Mouse (Mus musculus): ENCODE measurements around the gene Isg20l2. TPM values are rescaled to one million over a fixed set of nuclear protein-coding genes. Genes with fewer than 3 reads are reported as not detected.

Gene Isg20l2
- polyA plus RNA-seq (2014; fragmentation: Illumina TruSeq; extraction: RNeasy Lipid Tissue Mini Kit (QIAGEN cat#74804); ENCODE audit: low read depth, low replicate concordance): 14.9 TPM

DNA sequence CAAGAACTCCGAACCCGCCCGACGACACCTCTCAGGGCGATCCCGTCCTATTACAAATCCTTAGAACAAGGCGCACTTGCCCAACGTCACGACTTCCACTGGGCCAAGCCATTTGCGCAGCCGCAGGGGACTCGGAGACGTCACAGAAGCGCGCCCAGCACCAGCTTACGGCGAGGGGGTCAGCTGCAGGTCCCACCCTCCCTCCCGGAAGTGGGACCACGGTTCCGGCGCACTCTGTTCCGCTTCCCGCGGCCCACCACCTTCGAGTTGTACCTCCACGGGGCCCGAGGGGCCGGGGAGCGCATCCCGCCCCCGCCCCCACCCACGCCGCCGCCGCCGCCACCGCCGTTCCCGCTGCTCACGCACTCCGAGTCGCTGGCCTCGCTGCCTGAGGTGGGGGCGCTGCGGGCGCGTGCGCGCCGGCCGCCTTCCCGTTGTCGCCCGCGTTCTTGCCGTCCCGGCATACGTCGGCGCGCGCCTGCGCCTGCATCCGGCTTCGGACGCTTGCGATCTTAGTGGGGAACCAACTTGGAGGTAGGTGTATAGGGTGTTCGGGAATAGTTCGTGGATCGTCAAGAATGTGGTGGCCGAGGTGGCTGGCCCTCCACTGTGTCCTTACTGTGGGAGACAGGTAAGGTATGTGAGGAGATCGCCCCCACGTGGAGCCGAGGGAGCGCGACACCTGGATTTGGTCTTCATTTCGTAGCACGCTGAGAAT is at the start of gene Isg20l2, which contains the start of gene Rrnad1:
Isg20l2 (plus strand) TSS at position 237 of the 718 bp plus-strand sequence.
Rrnad1 (minus strand) TSS at position 640 of the 718 bp plus-strand sequence.

DNA sequence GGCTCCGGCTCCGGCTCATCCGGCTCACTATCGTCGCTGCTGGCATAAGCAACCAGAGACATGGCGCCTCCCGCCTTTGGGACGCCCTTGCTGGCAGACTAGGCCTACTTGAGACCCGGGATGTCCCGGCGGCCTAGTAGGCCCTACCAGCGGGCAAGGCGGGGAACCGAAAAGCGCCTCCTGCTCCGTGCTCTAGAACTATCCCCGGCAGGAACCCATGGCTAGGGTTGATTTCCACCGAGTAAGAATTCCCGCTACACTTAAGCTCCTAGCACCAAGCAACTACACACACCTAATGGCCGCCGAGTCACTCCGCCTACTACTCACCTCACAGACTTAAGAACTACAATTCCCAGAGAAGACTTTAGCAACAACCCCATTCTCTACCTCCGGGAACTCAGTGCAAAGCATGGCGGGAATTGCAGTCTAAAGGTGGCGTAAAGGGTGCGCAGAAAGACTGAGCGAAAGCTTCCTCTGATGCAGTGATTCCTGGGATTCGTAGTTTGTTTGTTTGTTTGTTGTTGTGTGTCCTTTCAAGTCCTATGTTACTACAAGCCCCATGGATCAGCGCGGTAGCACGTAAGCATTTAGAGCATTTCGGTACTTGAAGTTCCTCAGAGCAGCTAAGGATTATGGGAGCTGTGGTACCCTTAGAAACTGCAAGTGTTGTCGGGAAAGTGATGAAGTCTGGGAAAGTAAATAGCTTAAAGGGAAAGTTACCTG is 44.7 kb upstream of the Isg20l2 start, which contains the start of gene Prcc:
Prcc (minus strand) TSS at position 328 of the 723 bp plus-strand sequence.

DNA sequence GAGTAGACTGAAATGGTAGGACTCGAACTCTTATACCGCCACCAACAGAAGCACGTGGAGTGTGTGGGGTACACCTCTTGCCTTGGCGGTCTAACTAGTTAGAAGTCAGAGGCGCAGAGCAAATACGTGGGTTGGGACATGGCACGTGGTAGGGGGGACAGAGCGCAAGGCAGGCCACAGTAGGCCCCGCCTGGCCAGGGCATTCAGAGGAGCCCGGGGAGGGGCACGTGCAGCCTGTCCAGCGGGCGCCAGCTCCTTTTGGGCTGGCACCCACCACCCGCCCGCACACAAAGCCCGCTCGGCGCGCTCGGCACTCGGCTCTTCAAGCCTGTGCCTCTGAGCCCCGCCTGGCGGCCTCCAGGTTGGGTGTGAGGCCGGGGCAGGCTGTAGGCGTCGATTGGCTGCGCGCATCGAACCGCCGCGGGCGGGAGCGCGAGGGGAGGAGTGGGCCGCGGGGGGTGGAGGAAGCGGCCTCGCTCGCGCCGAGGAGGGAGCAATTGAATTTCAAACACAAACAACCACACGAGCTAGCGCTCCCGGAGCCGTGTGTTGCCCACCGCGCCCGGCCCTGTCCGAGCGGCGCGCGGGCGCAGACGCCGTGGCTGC is 24.1 kb upstream of the Isg20l2 start, which contains the start of gene Hdgf:
Hdgf (plus strand) TSS at position 442 of the 606 bp plus-strand sequence.

DNA sequence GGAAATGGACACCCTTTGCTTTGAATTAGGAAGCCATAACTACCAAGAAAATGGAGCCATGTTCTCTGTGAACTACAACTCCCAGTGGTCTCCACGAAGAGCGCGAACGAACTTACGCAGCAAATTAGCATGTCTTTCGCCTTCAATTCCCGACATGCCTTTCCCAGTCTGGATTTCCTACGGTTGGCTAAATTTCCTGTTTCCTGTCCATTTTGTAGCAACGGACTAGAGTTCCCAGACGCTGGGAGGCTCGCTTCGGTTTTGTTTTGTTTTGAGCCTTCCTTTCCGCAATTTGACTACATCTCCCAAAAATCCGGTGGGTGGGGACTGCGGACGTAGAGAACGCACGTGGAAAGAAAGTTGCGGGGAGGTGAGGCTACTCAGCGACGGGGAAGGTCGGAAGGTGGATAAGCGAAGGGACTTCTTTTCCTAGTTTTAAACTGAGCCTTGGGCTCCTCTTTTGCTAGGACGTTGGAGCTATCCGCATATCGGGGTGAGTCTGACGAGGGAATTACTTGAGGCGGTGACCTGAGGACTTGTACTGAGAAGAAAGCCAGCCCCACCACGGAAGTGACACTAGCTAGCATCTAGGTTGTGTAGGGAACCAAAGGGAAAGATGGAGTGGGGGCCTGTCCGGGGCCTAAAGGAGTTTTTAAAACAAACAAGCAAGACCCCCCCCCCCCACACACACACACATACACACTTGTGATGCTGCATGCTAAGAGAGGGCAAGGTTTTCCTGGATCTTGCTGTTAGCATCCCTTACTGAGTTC is 10.6 kb upstream of the Isg20l2 start, which contains the start of gene Mrpl24:
Mrpl24 (plus strand) TSS at position 171 of the 773 bp plus-strand sequence.

DNA sequence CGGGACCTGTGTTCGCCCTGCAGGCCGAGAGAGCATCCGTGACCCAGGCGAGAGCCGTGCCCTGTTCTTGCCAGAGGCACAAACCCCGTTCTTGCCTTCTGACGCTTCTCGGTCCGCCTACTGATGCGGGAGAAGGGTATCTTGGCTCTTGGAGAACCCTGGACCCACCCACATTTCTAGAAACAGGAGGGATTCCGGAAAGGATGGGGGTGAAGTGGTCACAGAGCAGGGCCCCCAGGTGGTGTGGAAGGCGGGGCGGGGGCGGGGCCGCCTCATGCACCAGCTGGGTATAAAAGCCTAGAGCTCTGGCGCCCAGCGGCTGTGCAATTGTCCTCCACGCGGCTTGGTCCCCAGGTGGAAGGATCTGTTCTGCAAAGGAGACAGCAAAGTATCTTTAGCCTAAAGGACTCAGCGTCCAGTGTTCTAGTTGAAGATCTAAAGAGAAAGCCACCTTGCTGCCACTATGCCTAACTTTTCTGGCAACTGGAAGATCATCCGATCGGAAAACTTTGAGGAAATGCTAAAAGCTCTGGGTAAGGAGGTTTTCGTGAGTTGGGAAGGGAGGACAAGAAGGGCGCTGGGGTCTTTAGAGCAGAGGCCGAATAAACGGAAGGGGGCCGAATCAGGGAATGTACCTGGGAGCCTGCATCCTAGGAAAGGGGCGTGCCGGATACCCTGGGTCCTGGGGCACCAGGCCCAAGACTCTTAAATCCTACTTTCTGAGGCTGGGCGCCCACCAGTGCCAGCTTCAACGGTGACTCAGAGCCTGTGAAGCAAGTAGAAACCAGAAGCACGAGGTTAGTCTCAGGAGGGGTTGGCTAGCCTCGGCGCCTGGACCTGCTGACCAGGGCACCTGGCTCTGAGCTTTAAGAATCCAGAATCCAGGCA is 18.5 kb downstream of the Isg20l2 start, which contains the start of gene Crabp2:
Crabp2 (plus strand) TSS at position 289 of the 888 bp plus-strand sequence.

DNA sequence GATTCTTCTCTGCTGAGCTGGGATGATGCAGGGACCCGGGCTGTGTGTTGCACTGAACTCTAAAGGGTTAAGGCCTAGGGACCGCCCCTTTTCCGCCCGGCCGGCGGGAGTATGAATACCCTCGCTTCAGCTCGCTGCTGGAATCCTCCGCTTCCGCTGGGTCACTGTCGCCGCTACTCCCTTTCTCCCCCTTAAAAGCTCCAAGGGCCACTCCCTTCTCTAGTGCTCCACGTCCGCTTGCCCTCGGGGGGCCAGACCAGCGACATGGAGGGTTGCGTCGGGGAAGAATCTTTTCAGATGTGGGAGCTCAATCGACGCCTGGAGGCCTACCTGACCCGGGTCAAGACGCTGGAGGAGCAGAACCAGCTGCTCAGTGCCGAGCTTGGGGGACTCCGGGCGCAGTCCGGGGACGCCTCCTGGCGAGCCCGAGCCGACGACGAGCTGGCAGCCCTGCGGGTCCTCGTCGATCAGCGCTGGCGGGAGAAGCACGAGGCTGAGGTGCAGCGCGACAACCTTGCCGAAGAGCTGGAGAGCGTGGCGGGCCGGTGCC is 40.9 kb downstream of the Isg20l2 start, which contains the start of gene Nes:
Nes (plus strand) TSS at position 140 of the 550 bp plus-strand sequence.

Other genes starting within 250 kb of the Isg20l2 start
- gene Lrrc71, start 181.7 kb upstream of the Isg20l2 start, polyA plus RNA-seq (2014; fragmentation: Illumina TruSeq; extraction: RNeasy Lipid Tissue Mini Kit (QIAGEN cat#74804); ENCODE audit: low read depth, low replicate concordance): not detected
- gene Ntrk1, start 135.2 kb upstream of the Isg20l2 start, polyA plus RNA-seq (2014; fragmentation: Illumina TruSeq; extraction: RNeasy Lipid Tissue Mini Kit (QIAGEN cat#74804); ENCODE audit: low read depth, low replicate concordance): not detected
- gene Insrr, start 133.4 kb upstream of the Isg20l2 start, polyA plus RNA-seq (2014; fragmentation: Illumina TruSeq; extraction: RNeasy Lipid Tissue Mini Kit (QIAGEN cat#74804); ENCODE audit: low read depth, low replicate concordance): not detected
- 0.34 TPM for gene Pear1, start 106.0 kb upstream of the Isg20l2 start, polyA plus RNA-seq (2014; fragmentation: Illumina TruSeq; extraction: RNeasy Lipid Tissue Mini Kit (QIAGEN cat#74804); ENCODE audit: low read depth, low replicate concordance)
- gene Sh2d2a, start 83.6 kb upstream of the Isg20l2 start, polyA plus RNA-seq (2014; fragmentation: Illumina TruSeq; extraction: RNeasy Lipid Tissue Mini Kit (QIAGEN cat#74804); ENCODE audit: low read depth, low replicate concordance): 0.11 TPM
- gene Prcc, start 44.7 kb upstream of the Isg20l2 start, polyA plus RNA-seq (2014; fragmentation: Illumina TruSeq; extraction: RNeasy Lipid Tissue Mini Kit (QIAGEN cat#74804); ENCODE audit: low read depth, low replicate concordance): 4.8 TPM
- 103 TPM for gene Hdgf, start 24.0 kb upstream of the Isg20l2 start, polyA plus RNA-seq (2014; fragmentation: Illumina TruSeq; extraction: RNeasy Lipid Tissue Mini Kit (QIAGEN cat#74804); ENCODE audit: low read depth, low replicate concordance)
- 61.1 TPM for gene Mrpl24, start 10.8 kb upstream of the Isg20l2 start, polyA plus RNA-seq (2014; fragmentation: Illumina TruSeq; extraction: RNeasy Lipid Tissue Mini Kit (QIAGEN cat#74804); ENCODE audit: low read depth, low replicate concordance)
- 3.7 TPM for gene Rrnad1, start 403 bp downstream of the Isg20l2 start, polyA plus RNA-seq (2014; fragmentation: Illumina TruSeq; extraction: RNeasy Lipid Tissue Mini Kit (QIAGEN cat#74804); ENCODE audit: low read depth, low replicate concordance)
- gene Crabp2, start 18.4 kb downstream of the Isg20l2 start, polyA plus RNA-seq (2014; fragmentation: Illumina TruSeq; extraction: RNeasy Lipid Tissue Mini Kit (QIAGEN cat#74804); ENCODE audit: low read depth, low replicate concordance): not detected
- gene Nes, start 40.8 kb downstream of the Isg20l2 start, polyA plus RNA-seq (2014; fragmentation: Illumina TruSeq; extraction: RNeasy Lipid Tissue Mini Kit (QIAGEN cat#74804); ENCODE audit: low read depth, low replicate concordance): 0.90 TPM
- gene Bcan, start 69.9 kb downstream of the Isg20l2 start, polyA plus RNA-seq (2014; fragmentation: Illumina TruSeq; extraction: RNeasy Lipid Tissue Mini Kit (QIAGEN cat#74804); ENCODE audit: low read depth, low replicate concordance): not detected
- not detected for gene Hapln2, start 97.3 kb downstream of the Isg20l2 start, polyA plus RNA-seq (2014; fragmentation: Illumina TruSeq; extraction: RNeasy Lipid Tissue Mini Kit (QIAGEN cat#74804); ENCODE audit: low read depth, low replicate concordance)
- gene Gpatch4, start 112.8 kb downstream of the Isg20l2 start, polyA plus RNA-seq (2014; fragmentation: Illumina TruSeq; extraction: RNeasy Lipid Tissue Mini Kit (QIAGEN cat#74804); ENCODE audit: low read depth, low replicate concordance): 5.2 TPM
- gene Naxe, start 128.2 kb downstream of the Isg20l2 start, polyA plus RNA-seq (2014; fragmentation: Illumina TruSeq; extraction: RNeasy Lipid Tissue Mini Kit (QIAGEN cat#74804); ENCODE audit: low read depth, low replicate concordance): 31.1 TPM
- not detected for gene Ttc24, start 148.0 kb downstream of the Isg20l2 start, polyA plus RNA-seq (2014; fragmentation: Illumina TruSeq; extraction: RNeasy Lipid Tissue Mini Kit (QIAGEN cat#74804); ENCODE audit: low read depth, low replicate concordance)
- not detected for gene Iqgap3, start 151.7 kb downstream of the Isg20l2 start, polyA plus RNA-seq (2014; fragmentation: Illumina TruSeq; extraction: RNeasy Lipid Tissue Mini Kit (QIAGEN cat#74804); ENCODE audit: low read depth, low replicate concordance)
- 3.8 TPM for gene Mef2d, start 212.1 kb downstream of the Isg20l2 start, polyA plus RNA-seq (2014; fragmentation: Illumina TruSeq; extraction: RNeasy Lipid Tissue Mini Kit (QIAGEN cat#74804); ENCODE audit: low read depth, low replicate concordance)